Mouse (Mus musculus): ENCODE measurements at regions not wholly inside any gene's neighbourhood (a gene's known extent, or its start where the extent isn't known, plus 50 kb on each side); places are given as distances from the start of the nearest gene placed in this dataset.

- TF ChIP-seq ZC3H11A (IDR thresholded peaks at IDR 0.05; ENCODE audit: borderline replicate concordance, low read depth, low read length) (no peak), ZNF384 (IDR thresholded peaks at IDR 0.05; ENCODE audit: low read depth, low read length) (no peak), CHD2 (IDR thresholded peaks at IDR 0.05; ENCODE audit: low read depth, low read length) (no peak), HCFC1 (IDR thresholded peaks at IDR 0.05; ENCODE audit: borderline replicate concordance, insufficient read depth, low read length) (no peak), MAFK (IDR thresholded peaks at IDR 0.05; ENCODE audit: insufficient read depth, low read depth, low read length) (no peak)
Observed at GRCm38 (mm10) chr1:157721946-157722345, 215.4 kb downstream of the Sec16b start.
